Mouse (Mus musculus) limb, embryonic 15.5 days (tissue): Measurements from ENCODE around the gene Gm17581. TPM values are rescaled to one million over a fixed set of nuclear protein-coding genes. Genes with fewer than 3 reads are reported as not detected.
"Not testable (repeated sequence)": the region's sequence is repeated elsewhere in the genome, so short reads cannot be mapped to it uniquely, and the experiment has no call there.

ENCODE experiments used
- ATAC-seq: fragments of 200-750 bp; cut with Nextera tagmentation; 2 replicates; pipeline ENCODE4 v1.8.0; 2017; ENCODE audit warnings: low read depth, moderate TSS enrichment; ENCODE audit not compliant: insufficient number of reproducible peaks, low FRiP score, low TSS enrichment
- H3K27ac ChIP-seq: fragments of 300-500 bp; sonication (generic); 2 replicates; pipeline ENCODE4 v1.5.1; 2015; ENCODE audit warnings: moderate library complexity, mild to moderate bottlenecking, inconsistent platforms
- H3K27me3 ChIP-seq: fragments of 300-500 bp; sonication (generic); 2 replicates; pipeline ENCODE4 v1.6.1; 2015; ENCODE audit warnings: inconsistent platforms
- H3K36me3 ChIP-seq: fragments of 300-500 bp; sonication (generic); 2 replicates; pipeline ENCODE4 v1.6.1; 2015; ENCODE audit warnings: inconsistent platforms
- H3K4me1 ChIP-seq: fragments of 300-500 bp; sonication (generic); 2 replicates; pipeline ENCODE4 v1.6.1; 2015; ENCODE audit warnings: inconsistent platforms
- H3K4me2 ChIP-seq: fragments of 300-500 bp; sonication (generic); 2 replicates; pipeline ENCODE4 v1.6.1; 2015; ENCODE audit warnings: mild to moderate bottlenecking, inconsistent platforms
- H3K4me3 ChIP-seq: fragments of 300-500 bp; sonication (generic); 2 replicates; pipeline ENCODE4 v1.5.1; 2015; ENCODE audit warnings: mild to moderate bottlenecking, inconsistent platforms
- H3K9ac ChIP-seq: fragments of 300-500 bp; sonication (generic); 2 replicates; pipeline ENCODE4 v1.6.1; 2015; ENCODE audit warnings: inconsistent platforms
- H3K9me3 ChIP-seq: fragments of 300-500 bp; sonication (generic); 2 replicates; pipeline ENCODE4 v1.6.1; 2016; ENCODE audit warnings: inconsistent platforms
- WGBS: fragments of 180-500 bp; shearing (Covaris S2); methylation state at CpG from one replicate; pipeline ENCODE4 v1.1.7; 2015; 5-methylcytosine and 5-hydroxymethylcytosine counted together
- polyA plus RNA-seq: library from polyadenylated mRNA; unstranded; fragments of >200 nt; fragmentation: Nextera tagmentation; extraction: Ambion mirVana; gene quantifications from 2 replicates; pipeline ENCODE4 v1.2.1, GENCODE M21; 2015

Gm17581 gene
- polyA plus RNA-seq = not detected in 2 replicates

GRCm38 (mm10) chr2:155735766-155736165, at the start of gene Gm17581:
TSS of gene Gm17581 (minus strand) at chr2:155735866.
- not testable (repeated sequence) for H3K4me3 ChIP-seq, H3K4me1 ChIP-seq, H3K36me3 ChIP-seq, H3K9me3 ChIP-seq, H3K27ac ChIP-seq, H3K9ac ChIP-seq, ATAC-seq, H3K27me3 ChIP-seq, H3K4me2 ChIP-seq
- 83% methylated on average over 5 of the region's 5 CpGs for WGBS

DNA sequence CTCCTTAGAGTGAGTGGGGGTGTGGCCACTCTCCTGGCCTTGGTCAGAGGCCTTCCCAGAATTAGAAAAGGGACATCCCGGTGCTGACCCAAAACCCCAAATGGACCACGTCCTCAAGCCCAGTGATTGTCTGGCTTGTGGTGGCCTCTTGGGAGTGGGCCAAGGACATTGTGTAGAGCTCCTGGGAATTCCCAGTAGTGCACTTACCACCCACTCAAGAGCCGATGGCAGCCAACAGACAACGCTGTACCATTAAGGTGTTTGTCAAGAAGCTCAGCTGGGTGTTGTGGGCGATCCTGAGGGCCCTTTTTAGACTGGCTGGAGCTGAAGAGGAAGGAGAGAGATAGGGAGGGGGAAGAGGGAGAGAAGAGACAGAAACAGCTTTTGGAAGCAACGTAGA, 48.9 kb upstream of the Gm17581 start:
- H3K4me3 ChIP-seq = no peak overlapping the region
- H3K36me3 ChIP-seq = no peaks in the 10 kb centered on the region
- H3K27ac ChIP-seq = no peak overlapping the region
- no peaks in the 10 kb centered on the region for H3K9me3 ChIP-seq
- no peak overlapping the region for H3K9ac ChIP-seq
- ATAC-seq = no peak
- no peak overlapping the region for H3K4me2 ChIP-seq
- 82% methylated on average over 6 of the region's 6 CpGs for WGBS
- no peaks in the 10 kb centered on the region for H3K4me1 ChIP-seq
- peaks cover 17% of the 10 kb centered on the region; the same call in 1 of the 2 replicates for H3K27me3 ChIP-seq

GRCm38 (mm10) chr2:155779506-155779905, 43.8 kb upstream of the Gm17581 start:
- H3K27me3 ChIP-seq = peaks cover 40% of the 10 kb centered on the region
- 75% methylated on average over 3 of the region's 3 CpGs for WGBS
- H3K4me1 ChIP-seq = peaks cover 10% of the 10 kb centered on the region
- ATAC-seq = no peak
- no peaks in the 10 kb centered on the region for H3K9me3 ChIP-seq
- H3K27ac ChIP-seq = no peak overlapping the region
- H3K4me2 ChIP-seq = no peak overlapping the region
- no peaks in the 10 kb centered on the region for H3K36me3 ChIP-seq
- no peak overlapping the region for H3K4me3 ChIP-seq
- no peak overlapping the region for H3K9ac ChIP-seq

DNA sequence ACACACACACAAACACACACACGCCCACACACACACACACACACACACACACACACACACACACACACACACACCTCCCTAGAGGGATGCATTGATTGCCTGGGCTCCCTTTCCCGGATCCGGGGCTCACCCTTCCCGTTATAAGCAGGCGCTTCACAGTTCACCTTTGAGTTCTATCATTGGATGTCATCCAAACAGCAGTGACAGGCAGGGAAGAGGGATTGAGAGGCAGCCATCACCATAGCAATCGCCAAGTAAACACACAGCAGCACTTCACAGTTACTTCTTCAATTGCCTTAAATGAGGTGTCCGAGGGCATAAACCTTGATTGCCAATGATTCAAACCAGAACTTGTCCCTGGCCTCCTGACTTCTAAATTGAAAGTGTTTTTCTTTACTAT, 43.4 kb upstream of the Gm17581 start:
- ATAC-seq = no peak
- H3K36me3 ChIP-seq = no peaks in the 10 kb centered on the region
- WGBS = 47% methylated on average over 7 of the region's 7 CpGs
- no peak overlapping the region for H3K4me3 ChIP-seq
- H3K4me2 ChIP-seq = no peak overlapping the region
- H3K9ac ChIP-seq = no peak overlapping the region
- H3K9me3 ChIP-seq = no peaks in the 10 kb centered on the region
- peaks cover 10% of the 10 kb centered on the region for H3K4me1 ChIP-seq
- peaks cover 45% of the 10 kb centered on the region for H3K27me3 ChIP-seq
- no peak overlapping the region for H3K27ac ChIP-seq

GRCm38 (mm10) chr2:155778004-155778403, 42.3 kb upstream of the Gm17581 start:
- Histone ChIP-seq H3K4me2 (no peak overlapping the region), H3K27me3 (peaks cover 55% of the 10 kb centered on the region), H3K9me3 (no peaks in the 10 kb centered on the region), H3K9ac (no peak overlapping the region), H3K4me1 (peaks cover 10% of the 10 kb centered on the region), H3K27ac (no peak overlapping the region), H3K36me3 (no peaks in the 10 kb centered on the region), H3K4me3 (no peak overlapping the region)
- no peak for ATAC-seq
- WGBS = 71% methylated on average over 6 of the region's 6 CpGs

GRCm38 (mm10) chr2:155777688-155777985, 42.0 kb upstream of the Gm17581 start:
- no peak for ATAC-seq
- no peaks in the 10 kb centered on the region for H3K36me3 ChIP-seq
- H3K27ac ChIP-seq = no peak overlapping the region
- H3K9me3 ChIP-seq = no peaks in the 10 kb centered on the region
- 78% methylated on average over 4 of the region's 4 CpGs for WGBS
- no peak overlapping the region for H3K4me3 ChIP-seq
- no peak overlapping the region for H3K9ac ChIP-seq
- H3K4me2 ChIP-seq = no peak overlapping the region
- peaks cover 10% of the 10 kb centered on the region for H3K4me1 ChIP-seq
- peaks cover 59% of the 10 kb centered on the region for H3K27me3 ChIP-seq

- ATAC-seq = no peak
- H3K27me3 ChIP-seq = peaks cover 60% of the 10 kb centered on the region
- no peak overlapping the region for H3K4me2 ChIP-seq
- 62% methylated on average over 10 of the region's 10 CpGs for WGBS
- H3K9me3 ChIP-seq = no peaks in the 10 kb centered on the region
- H3K36me3 ChIP-seq = no peaks in the 10 kb centered on the region
- no peak overlapping the region for H3K27ac ChIP-seq
- no peak overlapping the region for H3K4me3 ChIP-seq
- H3K9ac ChIP-seq = no peak overlapping the region
- peaks cover 10% of the 10 kb centered on the region for H3K4me1 ChIP-seq
These were observed 41.4 kb upstream of the Gm17581 start for GRCm38 (mm10) chr2:155776824-155777687.

GRCm38 (mm10) chr2:155775685-155776263, 40.1 kb upstream of the Gm17581 start:
- no peaks in the 10 kb centered on the region for H3K36me3 ChIP-seq
- H3K9ac ChIP-seq = no peak overlapping the region
- ATAC-seq = peak; percentile 40; the same call in 1 of the 2 replicates

DNA sequence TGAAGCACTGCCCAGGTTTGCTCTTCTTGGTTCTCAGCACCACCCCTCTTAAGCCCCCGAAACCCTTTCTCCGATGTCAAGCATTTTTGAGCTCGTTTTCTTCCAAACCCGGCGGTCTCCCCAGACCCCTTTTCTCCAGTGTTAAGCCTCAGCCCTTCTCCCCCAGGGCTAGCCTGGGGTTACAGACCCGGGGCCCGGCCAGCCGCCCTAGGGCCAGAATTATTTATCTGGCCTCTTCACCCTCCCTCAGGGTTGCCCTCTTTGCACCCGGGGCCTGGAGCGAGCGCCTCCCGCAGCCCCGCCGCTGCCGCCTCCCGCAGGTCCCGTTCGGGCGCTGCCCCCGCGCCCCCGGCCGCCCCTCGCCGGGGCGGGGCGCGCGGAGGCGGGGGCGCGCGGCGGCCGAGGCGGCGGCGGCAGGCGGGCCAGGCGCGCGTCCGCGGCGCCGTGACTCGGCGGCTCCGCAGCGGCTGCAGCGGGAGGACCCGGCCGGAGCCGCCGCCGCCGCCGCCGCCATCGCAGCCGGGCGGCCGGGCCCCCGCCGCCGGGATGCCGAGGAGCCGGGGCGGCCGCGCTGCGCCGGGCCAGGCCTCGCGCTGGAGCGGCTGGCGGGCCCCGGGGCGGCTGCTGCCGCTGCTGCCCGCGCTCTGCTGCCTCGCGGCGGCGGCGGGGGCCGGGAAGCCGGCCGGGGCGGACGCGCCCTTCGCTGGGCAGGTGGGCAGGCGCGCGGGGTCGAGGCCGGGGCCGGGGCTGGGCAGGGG, 39.4 kb upstream of the Gm17581 start, which contains the start of gene Mmp24:
Gene Mmp24 (plus strand): TSS at position 416 of the 758 bp plus-strand sequence.
- Histone ChIP-seq H3K27ac (no peak within 1 kb of the TSS), H3K36me3 (no peaks in the 10 kb centered on the region), H3K9me3 (no peaks in the 10 kb centered on the region), H3K9ac (no peak within 1 kb of the TSS), H3K4me1 (peaks cover 10% of the 10 kb centered on the region), H3K27me3 (peaks cover 60% of the 10 kb centered on the region), H3K4me2 (peak within 1 kb of the TSS; percentile 95), H3K4me3 (peak within 1 kb of the TSS; percentile 54)
- ATAC-seq = no peak
- 3% methylated on average over 59 of the region's 100 CpGs for WGBS

More at GRCm38 (mm10) chr2:155775685-155776263, 40.1 kb upstream of the Gm17581 start:
- H3K4me1 ChIP-seq = peaks cover 10% of the 10 kb centered on the region
- H3K27ac ChIP-seq = no peak overlapping the region
- WGBS = 2% methylated on average over 43 of the region's 44 CpGs
- no peaks in the 10 kb centered on the region for H3K9me3 ChIP-seq
- H3K27me3 ChIP-seq = peaks cover 60% of the 10 kb centered on the region
- peak overlapping the region; percentile 54 for H3K4me3 ChIP-seq
- peak overlapping the region; percentile 95 for H3K4me2 ChIP-seq

- Histone ChIP-seq H3K27me3 (peaks cover 60% of the 10 kb centered on the region), H3K36me3 (no peaks in the 10 kb centered on the region), H3K9ac (no peak overlapping the region), H3K4me3 (peak overlapping the region; percentile 54), H3K27ac (no peak overlapping the region), H3K4me1 (peaks cover 10% of the 10 kb centered on the region), H3K9me3 (no peaks in the 10 kb centered on the region), H3K4me2 (no peak overlapping the region)
- 50% methylated on average over 11 of the region's 11 CpGs for WGBS
- ATAC-seq = no peak
These were observed 38.7 kb upstream of the Gm17581 start for GRCm38 (mm10) chr2:155774261-155774926.

DNA sequence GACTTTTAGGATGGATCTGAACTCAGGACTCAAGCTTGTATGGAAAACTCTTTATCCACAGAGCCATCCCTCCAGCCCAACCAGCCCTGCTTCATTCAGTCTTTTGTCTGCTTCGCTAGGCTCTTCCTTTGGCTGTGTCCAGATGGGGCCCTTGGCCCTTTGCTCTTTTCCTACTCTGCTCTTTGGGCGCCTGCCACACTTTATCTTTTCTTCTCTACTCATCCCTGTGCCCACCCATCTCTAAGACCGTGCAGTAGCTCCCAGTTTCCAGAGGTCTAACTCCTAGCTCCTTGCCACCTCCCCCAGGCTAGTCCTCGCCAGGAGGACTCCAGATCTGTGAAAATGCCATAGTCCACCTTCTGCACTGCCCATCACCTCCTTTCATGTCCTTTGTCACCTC, 38.0 kb upstream of the Gm17581 start:
- Histone ChIP-seq H3K27me3 (peaks cover 60% of the 10 kb centered on the region), H3K27ac (no peak overlapping the region), H3K9me3 (no peaks in the 10 kb centered on the region), H3K4me2 (no peak overlapping the region), H3K9ac (no peak overlapping the region), H3K4me3 (no peak overlapping the region), H3K36me3 (no peaks in the 10 kb centered on the region), H3K4me1 (peaks cover 10% of the 10 kb centered on the region)
- WGBS = 60% methylated on average over 4 of the region's 4 CpGs
- no peak for ATAC-seq
